Mouse (Mus musculus): ENCODE results near the gene Pde2a.

Gene Pde2a

GRCm38 (mm10) chr7:101453725-101454124, 32.2 kb downstream of the Pde2a start:
- in situ Hi-C loops (cut with MboI, MseI), result no loop called here

GRCm38 (mm10) chr7:101454479-101454878, 33.0 kb downstream of the Pde2a start:
- in situ Hi-C loops (cut with MboI, MseI), result no loop called here

- in situ Hi-C loops (cut with MboI, MseI), result loop anchor here (5.0 kb wide), 2 partner anchors 47 to 167 kb away; no protein-coding TSS in a partner anchor
Observed at GRCm38 (mm10) chr7:101455141-101455540, 33.6 kb downstream of the Pde2a start.

GRCm38 (mm10) chr7:101456318-101456717, 34.8 kb downstream of the Pde2a start:
- in situ Hi-C loops (cut with MboI, MseI), result loop anchor here (5.0 kb wide), 2 partner anchors 46 to 166 kb away; no protein-coding TSS in a partner anchor

- in situ Hi-C loops (cut with MboI, MseI), result loop anchor here (5.0 kb wide), 2 partner anchors 46 to 166 kb away; no protein-coding TSS in a partner anchor
Observed at GRCm38 (mm10) chr7:101456789-101457188, 35.3 kb downstream of the Pde2a start.

GRCm38 (mm10) chr7:101457283-101457682, 35.8 kb downstream of the Pde2a start:
- in situ Hi-C loops (cut with MboI, MseI), result loop anchor here (5.0 kb wide), 2 partner anchors 45 to 165 kb away; no protein-coding TSS in a partner anchor

- in situ Hi-C loops (cut with MboI, MseI), result loop anchor here (5.0 kb wide), 2 partner anchors 44 to 164 kb away; no protein-coding TSS in a partner anchor
Observed at GRCm38 (mm10) chr7:101457801-101458200, 36.3 kb downstream of the Pde2a start.

GRCm38 (mm10) chr7:101458278-101458781, 36.8 kb downstream of the Pde2a start:
- in situ Hi-C loops (cut with MboI, MseI), result loop anchor here (5.0 kb wide), 2 partner anchors 44 to 164 kb away; no protein-coding TSS in a partner anchor

GRCm38 (mm10) chr7:101459305-101459813, 37.9 kb downstream of the Pde2a start:
- in situ Hi-C loops (cut with MboI, MseI), result loop anchor here (5.0 kb wide), 2 partner anchors 43 to 163 kb away; no protein-coding TSS in a partner anchor

- in situ Hi-C loops (cut with MboI, MseI), result loop anchor here (5.0 kb wide), 2 partner anchors 42 to 162 kb away; no protein-coding TSS in a partner anchor
Observed at GRCm38 (mm10) chr7:101459923-101460607, 38.6 kb downstream of the Pde2a start.

GRCm38 (mm10) chr7:101460608-101460957, 39.1 kb downstream of the Pde2a start:
- in situ Hi-C loops (cut with MboI, MseI), result no loop called here

- in situ Hi-C loops (cut with MboI, MseI), result no loop called here
Observed at GRCm38 (mm10) chr7:101461571-101461970, 40.1 kb downstream of the Pde2a start.

- in situ Hi-C loops (cut with MboI, MseI), result no loop called here
Observed at GRCm38 (mm10) chr7:101462327-101463068, 41.0 kb downstream of the Pde2a start.

- in situ Hi-C loops (cut with MboI, MseI), result no loop called here
Observed at GRCm38 (mm10) chr7:101463665-101464271, 42.3 kb downstream of the Pde2a start.

- in situ Hi-C loops (cut with MboI, MseI), result no loop called here
Observed at GRCm38 (mm10) chr7:101464927-101465326, 43.4 kb downstream of the Pde2a start.

- in situ Hi-C loops (cut with MboI, MseI), result no loop called here
Observed at GRCm38 (mm10) chr7:101465392-101465791, 43.9 kb downstream of the Pde2a start.

GRCm38 (mm10) chr7:101465850-101466580, 44.5 kb downstream of the Pde2a start:
- in situ Hi-C loops (cut with MboI, MseI), result no loop called here

- in situ Hi-C loops (cut with MboI, MseI), result no loop called here
Observed at GRCm38 (mm10) chr7:101466581-101467081, 45.1 kb downstream of the Pde2a start.

- in situ Hi-C loops (cut with MboI, MseI), result no loop called here
Observed at GRCm38 (mm10) chr7:101471423-101471822, 49.9 kb downstream of the Pde2a start.

- in situ Hi-C loops (cut with MboI, MseI), result no loop called here
Observed at GRCm38 (mm10) chr7:101471968-101472480, 50.5 kb downstream of the Pde2a start.
